Mouse (Mus musculus): ENCODE measurements around the gene Hoxa11.

- TF ChIP-seq CTCF (conservative IDR thresholded peaks at IDR 0.05; ENCODE audit: low read length) (no peak), POU5F1 (IDR thresholded peaks at IDR 0.05; ENCODE audit: borderline replicate concordance, low read length) (no peak), NANOG (IDR thresholded peaks at IDR 0.05; ENCODE audit: borderline replicate concordance, low read length) (no peak)
Measured at GRCm38 (mm10) chr6:52206882-52207683, 38.5 kb downstream of the Hoxa11 start.

Measured in E14TG2a.4 (cell line).